Mouse (Mus musculus) cerebellum, adult 8-10 months (tissue): ENCODE results near the gene Il1f6.
"Not testable (repeated sequence)": the region's sequence is repeated elsewhere in the genome, so short reads cannot be mapped to it uniquely, and the experiment has no call there.

Experiments
- DNase-seq: peaks from one replicate; pipeline ENCODE4 v3.0.0; 2022

Il1f6 gene

DNA sequence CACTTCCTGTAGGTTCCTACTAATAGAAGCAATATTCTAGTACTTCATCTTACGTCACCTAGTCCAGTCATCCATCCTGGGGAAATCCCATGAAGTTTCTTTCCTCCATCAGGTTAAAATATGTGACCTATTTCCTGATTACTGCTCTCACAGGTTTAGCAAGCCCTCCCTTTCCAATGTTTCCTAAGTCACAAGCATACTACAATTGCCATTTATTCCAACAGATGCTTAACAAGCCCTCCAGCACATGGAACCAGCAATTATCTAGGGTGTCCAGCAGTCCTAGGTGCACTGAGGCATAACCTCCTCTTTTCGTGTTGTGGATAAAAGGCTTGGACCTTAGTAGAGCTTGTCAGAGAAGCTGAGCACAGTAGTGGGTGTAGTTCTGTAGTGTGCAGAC is at the start of gene Il1f6:
Il1f6 (plus strand) TSS at position 301 of the 400 bp plus-strand sequence.
- no peak for DNase-seq

DNA sequence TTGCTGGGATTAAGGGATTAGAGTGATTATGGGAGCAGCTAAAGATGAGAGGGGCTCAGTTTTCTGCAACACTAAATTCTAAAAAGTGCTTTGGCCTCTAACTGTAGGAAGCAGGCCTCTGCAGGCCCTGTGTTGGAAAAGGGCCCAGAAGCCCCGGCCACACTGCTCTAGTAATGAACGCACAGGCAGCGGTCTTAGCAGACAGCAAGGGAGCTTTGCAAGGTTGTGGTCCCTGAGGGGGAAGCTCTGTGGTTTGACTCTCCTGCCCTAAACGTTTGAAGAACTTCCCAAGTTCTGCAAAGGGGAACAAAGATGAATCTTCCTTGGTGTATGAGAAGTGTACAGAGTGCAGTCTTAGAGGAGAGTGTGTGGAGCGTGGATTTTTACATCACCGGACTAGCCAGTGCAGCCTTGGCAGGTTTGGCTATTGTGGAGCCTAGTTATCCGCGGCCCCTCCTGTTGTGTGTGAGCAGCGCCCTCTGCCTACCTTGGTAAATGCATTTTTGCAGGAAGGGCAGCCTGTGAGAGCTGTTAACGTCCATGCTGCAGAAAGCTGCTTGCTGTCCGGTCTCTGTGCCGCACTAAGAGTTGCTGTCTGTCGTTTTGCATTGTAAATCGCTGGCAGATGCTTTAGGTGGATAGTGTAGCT is 33.4 kb upstream of the Il1f6 start:
- not testable (repeated sequence) for DNase-seq

DNA sequence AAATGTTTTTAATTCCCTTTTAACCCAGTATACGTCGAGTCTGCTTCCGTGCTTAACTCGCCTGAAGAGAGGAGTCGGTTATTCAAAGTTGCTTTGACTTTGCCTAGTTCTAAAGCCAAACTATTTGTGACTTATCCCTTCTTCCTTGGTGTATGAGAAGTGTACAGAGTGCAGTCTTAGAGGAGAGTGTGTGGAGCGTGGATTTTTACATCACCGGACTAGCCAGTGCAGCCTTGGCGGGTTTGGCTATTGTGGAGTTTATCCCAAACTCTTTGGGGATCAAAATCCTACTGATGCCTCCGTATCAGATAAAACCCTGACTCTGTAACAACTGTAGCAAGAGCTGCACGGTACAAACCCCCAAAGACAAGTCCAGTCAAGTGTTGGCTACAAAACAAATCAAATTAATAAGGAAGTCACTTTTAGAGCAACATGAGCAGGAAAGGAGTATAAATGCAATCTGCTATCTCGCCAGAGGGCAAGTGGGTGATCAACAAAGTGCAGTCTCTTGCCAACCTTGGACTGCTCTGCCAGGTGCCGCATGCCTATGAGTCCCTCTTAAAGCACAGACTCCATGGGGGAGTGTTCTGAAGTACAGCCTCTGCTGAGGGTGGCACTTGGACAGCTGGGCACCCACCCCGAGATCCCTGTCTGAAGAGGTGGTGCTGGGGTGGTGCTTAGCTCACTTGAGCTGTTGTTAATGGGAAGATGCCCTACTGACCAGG is 32.6 kb upstream of the Il1f6 start:
- not testable (repeated sequence) for DNase-seq

DNA sequence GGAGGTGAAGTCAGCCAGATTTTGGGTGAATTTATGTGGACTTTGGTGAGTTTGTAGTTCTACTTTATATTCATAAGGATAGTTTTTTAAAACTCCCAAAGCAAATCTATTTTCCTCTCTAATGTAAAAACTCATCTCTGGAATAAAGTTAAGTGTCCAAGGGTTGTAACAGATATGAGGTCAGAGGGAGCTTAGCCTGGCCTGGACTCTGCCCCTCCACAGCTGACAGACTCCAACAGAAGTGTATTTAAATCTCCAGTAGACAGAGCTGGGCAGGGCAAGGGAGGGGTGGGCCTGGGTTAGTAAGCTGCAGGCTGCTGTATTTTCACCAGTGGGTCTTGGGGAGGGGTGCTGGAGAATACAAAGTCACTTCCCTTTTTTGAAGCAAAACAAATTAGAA is 31.1 kb upstream of the Il1f6 start:
- not testable (repeated sequence) for DNase-seq

DNA sequence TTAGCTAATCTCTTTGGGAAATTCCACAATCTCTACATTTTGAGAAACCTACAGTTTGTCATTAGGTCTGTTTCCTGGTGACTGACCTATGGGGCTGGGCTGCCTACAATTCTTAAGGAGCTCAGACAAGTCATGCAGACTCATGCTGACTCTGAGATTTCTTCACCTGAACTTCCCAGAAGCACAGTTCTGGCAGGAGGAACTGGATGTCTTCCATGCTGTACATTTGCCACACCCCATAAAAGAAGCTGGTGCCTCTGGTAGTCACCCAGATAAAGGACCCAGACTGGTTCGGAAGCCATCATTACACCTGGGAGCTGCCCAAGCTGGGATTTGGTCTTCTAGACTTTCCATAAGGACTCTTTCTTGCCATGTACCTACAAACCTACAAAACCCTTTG is 29.0 kb upstream of the Il1f6 start, which contains the start of gene Il1f9:
Il1f9 (plus strand) TSS at position 301 of the 400 bp plus-strand sequence.
- DNase-seq = no peak

DNA sequence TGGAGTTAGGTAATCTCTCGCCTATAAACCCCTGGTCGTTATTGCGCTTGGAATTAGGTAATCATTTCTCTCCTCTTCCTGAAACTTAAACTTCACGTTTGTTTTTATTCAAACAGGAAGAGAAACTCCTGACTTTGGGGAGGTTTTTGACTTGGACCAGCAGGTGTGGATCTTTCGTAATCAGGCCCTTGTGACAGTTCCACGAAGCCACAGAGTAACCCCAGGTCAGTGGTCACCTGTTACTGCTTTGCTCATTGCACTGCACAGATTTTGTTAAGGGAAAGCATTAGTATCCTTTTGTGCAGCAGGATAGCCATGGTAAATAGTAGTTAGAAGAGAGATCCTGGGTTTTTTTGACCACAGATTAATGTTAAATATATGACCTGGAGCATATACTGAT is 27.6 kb upstream of the Il1f6 start:
- no peak for DNase-seq

DNA sequence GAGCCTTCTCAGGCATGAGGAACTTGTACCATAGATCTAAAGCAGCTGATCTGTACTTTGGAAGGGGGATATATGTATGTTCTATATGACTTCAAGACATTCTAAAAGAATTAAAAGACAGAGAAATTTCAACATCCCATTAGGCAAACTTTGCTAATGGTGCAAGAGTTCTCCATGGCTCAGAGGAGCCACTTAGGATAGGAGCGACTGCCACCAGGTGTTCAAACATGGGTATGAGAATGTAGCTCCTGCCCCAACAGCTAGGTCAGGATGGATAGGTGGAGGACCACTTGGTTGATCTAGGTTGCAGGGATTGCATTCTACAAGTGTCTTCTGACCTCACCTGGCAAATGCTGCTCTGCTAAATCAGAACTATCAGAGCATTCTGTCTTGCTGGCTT is 27.0 kb upstream of the Il1f6 start:
- no peak for DNase-seq

DNA sequence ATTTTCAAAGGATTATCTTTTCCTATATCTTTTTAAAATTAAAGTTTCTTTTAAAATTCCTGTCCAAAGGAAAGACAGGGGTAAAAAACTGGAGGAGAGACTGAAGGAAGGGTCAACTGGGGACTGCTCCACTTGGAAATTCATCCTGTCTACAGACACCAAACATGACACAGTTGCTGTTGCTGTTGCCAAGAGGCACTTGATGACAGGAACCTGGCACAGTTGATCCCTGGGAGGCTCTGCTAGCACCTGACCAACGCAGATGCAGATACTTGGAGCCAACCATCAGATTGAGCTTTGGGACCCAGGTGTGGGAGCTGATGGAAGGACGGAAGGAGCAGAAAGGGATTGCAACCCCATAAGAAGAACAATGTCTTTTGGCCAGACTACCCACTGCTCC is 12.0 kb downstream of the Il1f6 start:
- no peak for DNase-seq

DNA sequence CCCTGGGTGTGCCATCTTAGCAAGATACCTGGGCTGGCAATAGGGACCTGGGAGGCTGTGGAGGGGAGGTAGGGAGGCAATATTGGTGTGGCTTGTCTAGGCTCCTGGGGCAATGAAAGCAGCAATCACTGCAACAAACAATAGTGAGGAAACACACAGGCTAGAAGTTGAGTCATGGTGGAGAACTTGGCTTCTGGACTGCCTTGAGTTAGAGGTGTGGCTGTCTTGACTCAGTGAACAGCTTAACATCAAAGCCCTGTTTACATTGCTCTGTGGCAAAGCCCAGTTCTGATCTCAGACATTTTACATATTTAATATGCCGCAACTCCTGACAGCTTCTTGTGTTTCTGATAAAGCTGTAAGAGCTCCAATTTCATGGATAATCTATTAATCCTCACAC is 52.3 kb downstream of the Il1f6 start:
- DNase-seq = no peak

DNA sequence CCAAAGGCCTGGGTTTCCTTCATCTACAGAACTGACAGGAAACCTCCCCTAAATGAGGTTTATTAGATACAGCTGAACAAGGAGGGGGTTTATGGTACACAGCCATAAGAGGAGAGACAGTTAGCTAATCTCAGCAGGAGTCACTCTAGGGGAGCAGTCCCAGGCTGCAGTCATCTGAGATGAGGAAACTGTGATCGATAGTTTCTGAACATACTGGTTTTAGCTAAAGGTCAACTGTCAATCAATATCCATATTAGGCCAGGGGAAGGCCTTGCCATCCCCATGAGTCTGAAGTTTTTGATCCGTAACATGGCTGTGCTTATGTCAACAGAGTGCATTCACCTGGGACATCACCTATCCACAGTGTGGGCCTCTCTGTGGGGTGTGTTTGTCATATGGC is 58.4 kb downstream of the Il1f6 start:
- DNase-seq = no peak

DNA sequence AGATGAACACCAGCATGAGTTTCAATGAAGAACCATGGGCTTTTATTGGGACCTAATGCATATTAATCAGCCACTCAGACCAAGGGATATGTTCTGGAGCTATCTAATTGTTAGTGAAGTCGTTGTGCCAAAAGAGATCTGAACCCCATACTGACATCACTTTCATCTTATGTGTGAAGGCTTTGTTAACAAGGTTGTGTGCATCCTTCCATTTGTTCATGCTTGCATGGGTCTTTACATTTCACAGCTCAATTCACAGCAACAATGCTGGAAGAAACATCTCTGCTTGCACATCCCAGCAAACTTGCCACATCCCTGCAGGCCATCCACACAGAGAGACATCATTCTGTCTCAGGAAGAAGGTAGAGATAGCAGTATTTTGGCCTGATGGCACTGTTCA is 59.9 kb downstream of the Il1f6 start:
- no peak for DNase-seq
